Mouse (Mus musculus) heart, adult 2 months (tissue): ENCODE measurements around the gene Anxa8.

Source experiments
- CTCF ChIP-seq: fragments of 200-600 bp; IDR thresholded peaks from 2 replicates; pipeline ENCODE4 v1.8.1; 2022; ENCODE audit warnings: antibody characterized with exemption, mild to moderate bottlenecking, moderate library complexity
- EP300 ChIP-seq: fragments of 200-500 bp; IDR thresholded peaks from 2 replicates; pipeline ENCODE4 v1.6.1; 2011; ENCODE audit warnings: low read depth, low read length, control low read depth; ENCODE audit not compliant: insufficient read depth
- POLR2A ChIP-seq: fragments of 200-500 bp; IDR thresholded peaks from 2 replicates; pipeline ENCODE4 v1.6.1; 2011; ENCODE audit warnings: mild to moderate bottlenecking, low read depth, low read length, control low read depth; ENCODE audit not compliant: insufficient read depth

DNA sequence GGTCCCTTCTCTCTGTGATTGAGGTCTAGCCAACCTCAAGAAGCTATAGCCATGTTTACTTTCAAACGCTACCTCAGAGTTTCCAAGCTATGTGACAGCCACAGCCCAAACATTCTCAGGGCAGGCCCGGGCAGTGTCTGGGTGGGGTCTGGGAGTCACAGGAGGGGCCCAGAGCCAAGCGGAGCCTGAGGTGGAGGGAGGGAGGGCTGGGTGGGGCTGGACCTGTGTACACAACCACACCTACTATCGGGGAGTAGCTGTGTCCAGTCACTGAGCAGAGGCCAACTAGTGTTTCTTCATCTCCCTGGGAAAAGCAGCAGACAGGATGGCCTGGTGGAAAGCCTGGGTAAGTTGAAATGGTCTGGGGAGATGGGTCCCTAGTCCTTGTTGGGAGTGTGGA, at the start of gene Anxa8:
- TF ChIP-seq CTCF (no peak), EP300 (no peak), POLR2A (no peak)
